Mouse (Mus musculus) heart, embryonic 14.5 days (tissue): ENCODE data around the gene Gm10563. TPM values are rescaled to one million over a fixed set of nuclear protein-coding genes. Genes with fewer than 3 reads are reported as not detected.

Experiments
- ATAC-seq: fragments of 200-750 bp; cut with Nextera tagmentation; 2 replicates; pipeline ENCODE4 v1.8.0; 2017; ENCODE audit warnings: low read depth, moderate TSS enrichment; ENCODE audit not compliant: insufficient number of reproducible peaks, insufficient read depth, low FRiP score
- H3K27ac ChIP-seq, 2 experiments: fragments of 200-500 bp in 1 of 2; fragments of 300-500 bp in 1 of 2; sonication (generic) in 1 of 2; replicated peaks in 1 of 2; 2 replicates each; pipeline ENCODE4 v1.5.1; 2012 to 2014; ENCODE audit warnings: low read depth in 2 of 2, low read length in 2 of 2, control low read depth in 1 of 2, mild to moderate bottlenecking in 1 of 2, mixed read lengths in 1 of 2; ENCODE audit not compliant: control insufficient read depth in 1 of 2, insufficient read depth in 1 of 2
- H3K27me3 ChIP-seq: fragments of 300-500 bp; sonication (generic); 2 replicates; pipeline ENCODE4 v1.6.1; 2014; ENCODE audit warnings: mild to moderate bottlenecking, low read length, control low read depth; ENCODE audit not compliant: control insufficient read depth, insufficient read depth
- H3K36me3 ChIP-seq: fragments of 300-500 bp; sonication (generic); 2 replicates; pipeline ENCODE4 v1.6.1; 2014; ENCODE audit warnings: mild to moderate bottlenecking, control low read depth, low read length, mixed read lengths; ENCODE audit not compliant: control insufficient read depth, insufficient read depth
- H3K4me1 ChIP-seq, 2 experiments: fragments of 200-500 bp in 1 of 2; fragments of 300-500 bp in 1 of 2; sonication (generic) in 1 of 2; 2 replicates each; pipeline ENCODE4 v1.6.1; 2012 to 2014; ENCODE audit warnings: low read length in 2 of 2, control low read depth in 1 of 2, mixed read lengths in 1 of 2; ENCODE audit not compliant: control insufficient read depth in 2 of 2, insufficient read depth in 2 of 2
- H3K4me2 ChIP-seq: fragments of 300-500 bp; sonication (generic); 2 replicates; pipeline ENCODE4 v1.6.1; 2014; ENCODE audit warnings: mild to moderate bottlenecking, low read length
- H3K4me3 ChIP-seq, 2 experiments: fragments of 200-500 bp in 1 of 2; fragments of 300-500 bp in 1 of 2; sonication (generic) in 1 of 2; 2 replicates each; pipeline ENCODE4 v1.5.1; 2012 to 2014; ENCODE audit warnings: low read length in 2 of 2, mild to moderate bottlenecking in 2 of 2, control low read depth in 1 of 2, low read depth in 1 of 2, moderate library complexity in 1 of 2; ENCODE audit not compliant: control insufficient read depth in 1 of 2, insufficient read depth in 1 of 2
- H3K9ac ChIP-seq: fragments of 300-500 bp; sonication (generic); 2 replicates; pipeline ENCODE4 v1.6.1; 2014; ENCODE audit warnings: mild to moderate bottlenecking, low read length
- H3K9me3 ChIP-seq: fragments of 300-500 bp; sonication (generic); 2 replicates; pipeline ENCODE4 v1.6.1; 2016; ENCODE audit warnings: low read length, control low read depth; ENCODE audit not compliant: control insufficient read depth
- WGBS: fragments of 180-500 bp; shearing (Covaris S2); extraction: QIAGEN DNeasy Blood & Tissue Kit; methylation state at CpG from one replicate; pipeline ENCODE4 v1.1.7; 2014; 5-methylcytosine and 5-hydroxymethylcytosine counted together
- polyA plus RNA-seq: library from polyadenylated mRNA; unstranded; fragments of >200 nt; fragmentation: Nextera tagmentation; extraction: Ambion mirVana; gene quantifications from 2 replicates; pipeline ENCODE4 v1.2.1, GENCODE M21; 2014

Gm10563 gene
- polyA plus RNA-seq, 1 experiment from 2014 or later, result not detected

DNA sequence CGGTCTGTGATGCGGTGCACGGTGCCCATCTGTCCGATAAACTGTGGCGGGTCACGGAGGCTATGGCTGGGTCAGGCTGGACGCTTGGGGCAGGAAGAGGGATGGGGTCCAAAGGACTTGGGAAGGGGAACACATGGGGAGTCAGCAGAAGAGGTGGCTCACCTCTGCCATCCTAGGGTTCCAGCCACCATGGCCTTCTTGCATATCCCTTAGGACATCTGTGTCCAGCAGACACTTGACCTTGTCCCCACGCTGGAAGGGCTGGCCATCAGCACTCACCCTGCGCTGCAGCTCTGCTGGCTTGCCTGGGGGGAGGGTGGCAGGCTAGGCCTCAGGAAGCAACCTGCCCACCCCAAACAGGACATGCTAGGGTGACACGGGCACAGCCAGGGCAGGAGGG, 13.8 kb upstream of the Gm10563 start:
- Histone ChIP-seq H3K4me3 (no peak overlapping the region), H3K9me3 (no peaks in the 10 kb centered on the region), H3K27me3 (peaks cover 10% of the 10 kb centered on the region), H3K4me2 (no peak overlapping the region), H3K4me1 (peaks cover 19 to 32% of the 10 kb centered on the region in 2 experiments), H3K9ac (no peak overlapping the region), H3K27ac (no peak overlapping the region), H3K36me3 (peaks cover 38% of the 10 kb centered on the region)
- no peak for ATAC-seq
- WGBS, result 85% methylated on average over 10 of the region's 10 CpGs

DNA sequence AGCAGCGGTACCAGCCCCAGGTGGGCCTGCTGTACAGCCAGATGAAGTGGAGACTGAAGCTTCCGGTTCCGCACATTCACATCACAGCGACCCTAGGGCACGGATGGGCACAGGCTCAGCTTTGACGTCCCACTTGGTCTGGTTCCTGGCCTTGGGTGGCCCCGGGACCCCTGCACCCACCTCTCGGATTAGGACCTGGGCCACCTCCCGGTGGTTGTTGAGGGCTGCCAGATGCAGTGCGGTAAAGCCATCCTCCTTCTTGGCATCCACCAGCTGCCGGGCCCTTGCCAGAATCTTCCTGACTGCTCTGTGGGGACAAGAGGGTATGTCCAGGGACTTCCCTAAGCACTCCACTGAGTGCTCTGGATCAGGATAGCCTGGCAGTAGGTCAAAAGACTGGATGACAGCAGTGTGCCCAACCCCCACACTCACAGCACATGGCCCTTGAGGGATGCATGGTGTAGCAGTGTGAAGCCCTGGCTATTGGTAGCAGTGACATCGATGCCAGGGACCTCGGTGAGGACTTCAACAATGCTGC, 11.1 kb upstream of the Gm10563 start:
- Histone ChIP-seq H3K9ac (no peak overlapping the region), H3K4me1 (peaks cover 39 to 47% of the 10 kb centered on the region in 2 experiments), H3K27me3 (peaks cover 13% of the 10 kb centered on the region), H3K4me2 (no peak overlapping the region), H3K36me3 (peaks cover 31% of the 10 kb centered on the region), H3K9me3 (no peaks in the 10 kb centered on the region), H3K27ac (no peak overlapping the region), H3K4me3 (no peak overlapping the region)
- no peak for ATAC-seq
- 86% methylated on average over 13 of the region's 13 CpGs for WGBS

DNA sequence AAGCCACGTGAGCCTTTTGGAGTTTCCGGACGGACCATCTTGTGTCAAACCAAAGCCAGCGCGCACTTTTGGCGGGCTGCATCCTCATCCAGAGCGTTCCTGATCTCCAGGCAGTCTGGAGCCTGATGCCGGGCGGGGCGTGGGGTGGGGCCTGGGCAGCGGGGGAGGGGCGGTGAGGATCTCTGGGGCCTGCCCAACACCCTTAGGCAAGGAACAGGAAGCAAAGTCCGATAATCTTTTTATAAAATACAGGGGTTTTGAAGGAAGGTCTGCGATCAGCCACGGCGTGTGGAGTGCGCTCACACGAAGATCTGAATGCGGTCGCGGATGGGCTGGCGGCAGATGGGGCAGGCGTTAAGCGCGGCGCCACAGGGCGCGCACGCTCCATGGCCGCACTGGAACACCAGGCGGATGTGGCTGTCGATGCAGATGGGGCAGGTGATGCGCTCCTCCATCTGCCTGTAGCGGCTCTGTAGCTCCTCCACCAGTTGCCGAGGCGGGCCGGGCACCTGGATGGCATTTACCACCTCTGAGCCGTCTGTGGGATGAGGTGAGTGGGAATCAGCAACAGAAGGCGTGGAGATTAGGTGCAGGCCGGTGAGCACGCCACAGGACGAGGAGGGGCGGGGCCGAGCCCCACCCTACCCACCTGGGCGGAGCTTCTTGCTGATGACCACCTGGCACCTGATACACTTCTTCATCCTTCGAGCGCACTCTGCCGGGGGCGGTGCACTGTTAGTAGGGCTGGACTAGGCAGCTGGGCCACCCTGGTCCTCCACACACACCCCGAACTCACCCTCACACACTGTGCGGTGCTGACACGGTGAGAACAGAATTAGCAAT, 9.5 kb upstream of the Gm10563 start:
- Histone ChIP-seq H3K9me3 (no peaks in the 10 kb centered on the region), H3K27me3 (peaks cover 13% of the 10 kb centered on the region), H3K4me2 (peak overlapping the region; percentile 90), H3K36me3 (peaks cover 45% of the 10 kb centered on the region), H3K4me1 (peaks cover 37 to 40% of the 10 kb centered on the region in 2 experiments), H3K27ac (peak overlapping the region in 1 of 2 experiments; percentile 87; a peak in 2 of 4 replicates), H3K4me3 (peak overlapping the region; percentile 57 to 64), H3K9ac (peak overlapping the region; percentile 80)
- WGBS, result 2% methylated on average over 52 of the region's 52 CpGs
- no peak for ATAC-seq

DNA sequence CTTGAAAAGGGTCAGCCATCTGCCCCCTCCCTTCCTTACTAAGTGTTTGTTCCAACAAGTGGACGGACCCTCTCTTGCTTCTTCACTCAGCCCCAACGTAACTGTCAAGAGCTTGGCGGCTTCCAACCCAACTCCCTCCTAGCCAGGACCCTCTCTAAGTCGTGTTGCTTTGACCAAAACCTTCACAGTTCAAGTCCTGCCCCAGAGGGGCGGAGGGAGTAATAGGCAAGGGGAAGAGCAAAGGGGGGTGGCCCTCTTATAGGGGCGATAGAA, 8.9 kb upstream of the Gm10563 start:
- H3K27me3 ChIP-seq, result peaks cover 13% of the 10 kb centered on the region

DNA sequence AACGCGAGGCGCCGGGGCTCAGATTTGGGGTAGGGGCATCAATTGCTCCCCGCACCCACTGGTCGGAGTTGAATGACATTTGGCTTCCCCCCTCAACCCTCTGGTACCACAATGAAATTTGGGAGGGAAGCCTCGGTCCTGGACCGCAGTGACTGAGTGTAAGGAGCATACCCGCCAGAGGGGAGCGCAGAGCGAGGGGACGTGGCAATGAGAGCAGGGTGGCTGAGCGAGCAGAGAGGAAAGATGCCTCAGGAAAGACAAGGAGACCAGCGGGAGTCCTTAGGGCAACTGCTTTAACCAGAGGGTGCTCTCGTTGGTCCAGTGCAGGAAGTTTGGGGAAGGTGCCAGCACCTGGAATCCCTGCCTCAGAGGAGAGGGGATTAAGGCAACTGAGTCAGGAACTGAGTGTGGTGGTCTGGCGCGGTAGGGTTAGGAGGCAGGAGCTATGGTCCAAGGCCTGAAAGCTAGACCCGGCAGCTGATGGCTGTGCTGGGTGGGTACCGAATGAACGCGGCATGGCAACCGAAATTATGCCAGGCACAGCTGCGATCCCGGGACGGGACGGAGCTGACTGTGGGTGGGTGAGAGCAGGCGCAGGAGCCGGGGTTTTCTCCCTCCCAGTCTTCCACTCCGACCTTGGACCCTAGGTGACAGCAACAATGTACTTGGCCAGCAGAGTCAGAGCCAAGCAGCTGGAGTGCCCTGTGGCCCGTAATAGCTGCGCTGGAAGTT, 8.4 kb upstream of the Gm10563 start:
- H3K4me3 ChIP-seq, result peak overlapping the region; percentile 57 to 64
- peaks cover 37 to 40% of the 10 kb centered on the region in 2 experiments for H3K4me1 ChIP-seq
- peak overlapping the region; percentile 80 for H3K9ac ChIP-seq
- peak overlapping the region; percentile 75 to 87 for H3K27ac ChIP-seq
- peaks cover 13% of the 10 kb centered on the region for H3K27me3 ChIP-seq
- peak overlapping the region; percentile 90 for H3K4me2 ChIP-seq
- WGBS, result 1% methylated on average over 31 of the region's 31 CpGs
- no peak for ATAC-seq
- no peaks in the 10 kb centered on the region for H3K9me3 ChIP-seq
- peaks cover 47% of the 10 kb centered on the region for H3K36me3 ChIP-seq

More for the DNA sequence above, 8.9 kb upstream of the Gm10563 start:
- no peak for ATAC-seq
- Histone ChIP-seq H3K9me3 (no peaks in the 10 kb centered on the region), H3K27ac (peak overlapping the region in 1 of 2 experiments; percentile 87; a peak in 2 of 4 replicates), H3K9ac (peak overlapping the region; percentile 80), H3K4me2 (peak overlapping the region; percentile 90), H3K4me3 (peak overlapping the region; percentile 57 to 64; a peak in 3 of 4 replicates), H3K36me3 (peaks cover 47% of the 10 kb centered on the region), H3K4me1 (peaks cover 37 to 40% of the 10 kb centered on the region in 2 experiments)
- 3% methylated on average over 6 of the region's 6 CpGs for WGBS

DNA sequence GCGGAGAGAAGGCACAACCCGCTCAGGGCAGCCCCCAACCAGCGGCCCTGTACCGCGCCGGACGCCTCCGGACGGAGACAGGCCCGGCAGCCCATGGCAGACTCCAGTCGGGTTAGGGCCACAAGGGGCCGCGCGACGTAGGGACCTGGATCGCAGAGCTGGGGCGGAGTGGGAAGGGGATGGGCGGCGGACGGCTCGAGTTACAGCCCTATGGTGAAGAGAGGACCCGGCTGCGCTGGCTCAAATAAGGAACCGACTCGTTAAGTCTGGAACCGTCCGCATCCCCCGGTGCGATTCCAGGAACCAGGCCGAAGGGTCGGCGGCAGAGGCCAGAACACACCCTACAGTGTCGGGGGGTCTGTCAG, 7.9 kb upstream of the Gm10563 start, which contains the start of gene Mmp23:
Gene Mmp23, minus strand, starts transcription at position 299 of the 365 bp plus-strand sequence.
- under 1% methylated on average over 33 of the region's 33 CpGs for WGBS
- H3K27ac ChIP-seq, result peak within 1 kb of the TSS; percentile 75 to 87
- H3K4me1 ChIP-seq, result peaks cover 37 to 40% of the 10 kb centered on the region in 2 experiments
- H3K9ac ChIP-seq, result peak within 1 kb of the TSS; percentile 80
- peak within 1 kb of the TSS; percentile 57 to 64 for H3K4me3 ChIP-seq
- H3K4me2 ChIP-seq, result peak within 1 kb of the TSS; percentile 90
- peaks cover 49% of the 10 kb centered on the region for H3K36me3 ChIP-seq
- H3K9me3 ChIP-seq, result no peaks in the 10 kb centered on the region
- H3K27me3 ChIP-seq, result peaks cover 13% of the 10 kb centered on the region
- ATAC-seq, result peak; percentile 41

DNA sequence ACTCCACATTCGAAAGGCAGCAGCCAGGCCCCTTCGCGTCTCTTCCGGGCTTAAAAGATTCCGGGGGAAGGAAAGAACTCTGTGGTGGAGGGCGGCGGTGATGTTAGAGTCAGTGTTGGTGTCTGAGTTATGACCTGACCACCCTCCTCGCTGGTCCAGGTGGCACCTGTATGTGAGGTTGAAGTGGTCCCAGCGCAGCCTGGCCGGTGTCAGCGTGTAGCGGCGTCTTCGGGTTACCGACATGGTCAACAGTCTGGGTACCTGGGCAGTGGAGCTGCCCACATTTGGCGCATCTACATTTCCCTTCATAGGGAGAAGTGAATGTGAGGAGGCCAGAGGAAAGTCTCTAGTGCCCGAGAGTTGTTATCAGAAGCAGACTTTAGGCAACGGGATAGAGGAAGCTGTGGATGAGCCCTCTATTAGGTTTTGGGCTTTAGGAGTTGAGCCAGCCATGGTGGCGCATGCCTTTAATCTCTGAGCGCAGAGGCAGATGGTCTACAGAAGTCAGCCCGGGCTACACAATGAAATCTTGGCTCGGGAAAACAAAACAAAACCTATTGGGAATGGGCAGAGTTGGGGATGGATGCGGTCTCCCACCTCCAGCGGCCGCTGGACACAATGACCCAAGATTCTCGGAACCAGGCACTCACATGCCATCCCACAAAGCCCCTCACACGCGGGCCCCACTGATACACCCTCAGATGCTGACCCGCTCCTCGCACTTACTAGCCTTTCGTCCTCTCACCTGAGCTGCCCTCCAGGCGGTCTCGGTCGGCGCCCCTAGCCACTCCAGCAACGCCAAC, 7.3 kb upstream of the Gm10563 start:
- Histone ChIP-seq H3K4me3 (peak overlapping the region; percentile 57 to 64), H3K4me2 (peak overlapping the region; percentile 90), H3K9me3 (no peaks in the 10 kb centered on the region), H3K27me3 (peaks cover 13% of the 10 kb centered on the region), H3K4me1 (peaks cover 37 to 40% of the 10 kb centered on the region in 2 experiments), H3K27ac (peak overlapping the region; percentile 75 to 87), H3K9ac (peak overlapping the region; percentile 80), H3K36me3 (peaks cover 50% of the 10 kb centered on the region)
- no peak for ATAC-seq
- 24% methylated on average over 36 of the region's 36 CpGs for WGBS
